22 mouse cellular contexts compared by ENCODE assay signal in genomic region chr5:33684932-33685331, GRCm38 (mm10).
"Had no signal": no experiment of that assay in that cellular context is flagged by ENCODE, and none has a peak within 500 bp of the region (broad histone marks: within the 10 kb centered on the region; RNA-seq: fewer than 3 reads in every experiment).

No protein-coding gene starts in this region.

- H3K9ac ChIP-seq: liver, embryonic 14.5 days; liver, postnatal 0 days; lung, embryonic 14.5 days; neural tube, embryonic 12.5 days; neural tube, embryonic 15.5 days had no signal

- H3K27me3 ChIP-seq: neural tube, embryonic 15.5 days had no signal

- H3K36me3 ChIP-seq: midbrain, embryonic 10.5 days; neural tube, embryonic 12.5 days; neural tube, embryonic 15.5 days had no signal

- DNase-seq: kidney, postnatal 25 days; layer of hippocampus, adult 9-11 months; liver, postnatal 0 days; lung, embryonic 14.5 days; lung, postnatal 36 days; midbrain, embryonic 14.5 days; right cerebral cortex, adult 18-20 months; right cerebral cortex, postnatal 14 days; right cerebral cortex, postnatal 4 days; thymus, adult 2 months; thymus, postnatal 14 days; thymus, postnatal 4 days had no signal

- H3K4me3 ChIP-seq: layer of hippocampus, adult 2 months; megakaryocyte, embryonic 14.5 days; midbrain, embryonic 10.5 days; neural tube, embryonic 12.5 days; neural tube, embryonic 15.5 days had no signal

- H3K9me3 ChIP-seq: midbrain, embryonic 10.5 days; neural tube, embryonic 12.5 days; neural tube, embryonic 15.5 days had no signal

- H3K4me2 ChIP-seq: liver, embryonic 11.5 days; lung, embryonic 14.5 days; neural tube, embryonic 12.5 days; neural tube, embryonic 15.5 days had no signal

- ATAC-seq: liver, postnatal 0 days; lung, postnatal 0 days had no signal

- H3K27ac ChIP-seq: kidney, postnatal 0 days; layer of hippocampus, adult 2 months; liver, embryonic 14.5 days; neural tube, embryonic 12.5 days; neural tube, embryonic 15.5 days; stomach, postnatal 0 days had no signal
